Mouse (Mus musculus): ENCODE results near the gene AC131692.1. TPM values are rescaled to one million over a fixed set of nuclear protein-coding genes. Genes with fewer than 3 reads are reported as not detected.

The AC131692.1 gene
- total and polyA plus RNA-seq, 3 experiments: 0.39 to 2.9 TPM; not detected in 1

DNA sequence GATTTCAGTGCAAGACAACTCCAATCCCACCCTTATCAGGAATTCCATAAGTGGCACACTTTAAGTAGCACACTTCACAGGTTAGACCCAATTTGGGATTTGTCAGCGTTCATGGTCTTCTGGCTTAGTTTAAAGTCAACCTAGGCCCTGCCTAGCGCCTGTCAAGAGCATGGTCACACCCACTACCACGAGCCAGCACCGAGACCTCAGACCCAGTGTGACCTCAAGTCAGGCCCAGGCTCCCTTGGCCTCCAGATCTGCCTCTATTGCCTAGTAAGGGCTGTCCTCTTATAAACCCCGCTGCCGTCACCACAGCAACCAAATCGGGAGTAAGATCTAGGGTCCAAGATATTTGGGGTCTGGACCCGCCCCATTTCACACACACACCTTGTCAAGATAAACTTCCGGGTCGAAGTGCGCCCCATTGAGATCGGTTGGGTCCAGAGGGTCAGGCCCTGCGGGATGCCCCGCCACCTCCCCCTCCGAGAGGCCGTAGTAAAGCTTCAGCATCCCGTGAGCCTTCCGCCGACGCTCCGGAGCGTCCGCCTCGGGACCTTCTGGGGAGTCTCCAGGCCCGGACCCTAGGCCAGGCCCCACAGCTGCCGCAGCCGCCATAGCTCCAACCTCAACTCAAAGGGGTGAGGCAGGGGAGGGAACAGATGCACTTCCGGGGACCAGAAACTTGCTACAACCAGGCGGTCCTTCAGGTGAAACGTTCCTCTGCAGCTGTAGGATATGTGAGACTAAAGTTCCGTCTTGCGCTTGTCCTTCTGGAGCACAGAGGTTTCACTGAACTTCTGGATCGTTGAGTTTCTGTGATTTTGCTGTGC is 17.4 kb upstream of the AC131692.1 start, which contains the start of gene Vps51:
Gene Vps51 (minus strand): TSS at position 668 of the 830 bp plus-strand sequence.
- Histone ChIP-seq H3K27me3 (ENCODE audit: control insufficient read depth in 1 of 2, insufficient read depth in 2 of 2, low read length in 2 of 2) (no peaks in the 10 kb centered on the region), H3K4me3 (ENCODE audit: control insufficient read depth in 1 of 2, insufficient read depth in 1 of 2, low read depth in 2 of 2, low read length in 2 of 2) (peak within 1 kb of the TSS; percentile 79 to 89), H3K36me3 (ENCODE audit: control insufficient read depth in 1 of 2, insufficient read depth in 2 of 2, low read length in 2 of 2) (peaks cover 0 to 4% of the 10 kb centered on the region in 2 experiments; a peak in 1 of 4 replicates), H3K27ac (ENCODE audit: control insufficient read depth, low read depth, low read length) (peak within 1 kb of the TSS; percentile 72), H3K9ac (ENCODE audit: control insufficient read depth, low read depth, low read length, poor library complexity, severe bottlenecking) (peak within 1 kb of the TSS; percentile 88), H3K4me1 (ENCODE audit: control insufficient read depth in 1 of 2, insufficient read depth in 2 of 2, low read length in 2 of 2) (peaks cover 0 to 7% of the 10 kb centered on the region in 2 experiments; a peak in 2 of 4 replicates), H3K9me3 (replicated peaks; ENCODE audit: insufficient read depth, low read length) (no peaks in the 10 kb centered on the region), H3K79me2 (ENCODE audit: control insufficient read depth, insufficient read depth, low read length, poor library complexity) (peaks cover 12% of the 10 kb centered on the region)
- DNase-seq (ENCODE audit: low read depth, low spot score): peak; percentile 97
- TF ChIP-seq TCF12 (IDR thresholded peaks at IDR 0.05; ENCODE audit: low read depth, low read length): peak; percentile 78
- peak; percentile 12; the same call in 1 of the 2 replicates for TF ChIP-seq JUND (IDR thresholded peaks at IDR 0.05; ENCODE audit: low read depth, low read length)
- peak in 1 of 2 experiments; percentile 41; a peak in 1 of 4 replicates for TF ChIP-seq EP300 (IDR thresholded peaks at IDR 0.05; ENCODE audit: low read depth in 1 of 2, low read length in 2 of 2)
- peak; percentile 92 for TF ChIP-seq MAZ (IDR thresholded peaks at IDR 0.05; ENCODE audit: low read depth, low read length)
- peak; percentile 89 for TF ChIP-seq TBP (IDR thresholded peaks at IDR 0.05; ENCODE audit: low read depth, low read length)
- TF ChIP-seq ELF1 (IDR thresholded peaks at IDR 0.05; ENCODE audit: low read depth, low read length): peak; percentile 89
- TF ChIP-seq POLR2AphosphoS2 (IDR thresholded peaks at IDR 0.05; ENCODE audit: low read length): peak; percentile 70; the same call in 1 of the 2 replicates
- no peak for TF ChIP-seq CHD1 (IDR thresholded peaks at IDR 0.05; ENCODE audit: low read depth, low read length)
- TF ChIP-seq ZNF384 (IDR thresholded peaks at IDR 0.05; ENCODE audit: low read depth, low read length): peak; percentile 60; the same call in 1 of the 2 replicates
- peak; percentile 62 to 76; a peak in 3 of 4 replicates for TF ChIP-seq POLR2A (IDR thresholded peaks at IDR 0.05; ENCODE audit: control insufficient read depth in 1 of 2, insufficient read depth in 1 of 2, low read depth in 1 of 2, low read length in 2 of 2, poor library complexity in 1 of 2)
- TF ChIP-seq GATA1 (IDR thresholded peaks at IDR 0.05; ENCODE audit: low read depth, low read length): peak; percentile 17; the same call in 1 of the 2 replicates
- peak; percentile 81 for TF ChIP-seq MYC (IDR thresholded peaks at IDR 0.05; ENCODE audit: low read depth, low read length)
- TF ChIP-seq MYB (IDR thresholded peaks at IDR 0.05; ENCODE audit: low read depth, low read length): no peak
- peak; percentile 50; the same call in 1 of the 2 replicates for TF ChIP-seq CHD2 (IDR thresholded peaks at IDR 0.05; ENCODE audit: low read length)
- TF ChIP-seq ZMIZ1 (IDR thresholded peaks at IDR 0.05; ENCODE audit: low read depth, low read length): peak; percentile 23; the same call in 1 of the 2 replicates
- no peak for TF ChIP-seq ZKSCAN1 (IDR thresholded peaks at IDR 0.05; ENCODE audit: low read depth, low read length)
- no peak for TF ChIP-seq POLR2AphosphoS5 (IDR thresholded peaks at IDR 0.05; ENCODE audit: borderline replicate concordance, low read depth, low read length)
- TF ChIP-seq HCFC1 (IDR thresholded peaks at IDR 0.05; ENCODE audit: low read depth, low read length): peak; percentile 93
- TF ChIP-seq RCOR1 (IDR thresholded peaks at IDR 0.05; ENCODE audit: low read depth, low read length): peak; percentile 52; the same call in 1 of the 2 replicates
- peak; percentile 33; the same call in 1 of the 2 replicates for TF ChIP-seq USF1 (IDR thresholded peaks at IDR 0.05; ENCODE audit: low read depth, low read length)
- 0 out of 2 replicates have a peak, but pooled peaks have one; percentile 2 for TF ChIP-seq ZC3H11A (IDR thresholded peaks at IDR 0.05; ENCODE audit: low read depth, low read length)
- peak; percentile 67; the same call in 1 of the 2 replicates for TF ChIP-seq E2F4 (IDR thresholded peaks at IDR 0.05; ENCODE audit: borderline replicate concordance, low read depth, low read length)
- TF ChIP-seq CTCF (IDR thresholded peaks at IDR 0.05 in 2 of 3, conservative IDR thresholded peaks at IDR 0.05 in 1 of 3; ENCODE audit: control insufficient read depth in 1 of 3, insufficient read depth in 1 of 3, low read depth in 2 of 3, low read length in 3 of 3, poor library complexity in 1 of 3, severe bottlenecking in 1 of 3): no peak; a peak in 1 of 6 replicates
- TF ChIP-seq MXI1 (IDR thresholded peaks at IDR 0.05; ENCODE audit: low read depth, low read length): peak; percentile 94
- peak; percentile 68 for TF ChIP-seq ETS1 (IDR thresholded peaks at IDR 0.05; ENCODE audit: low read depth, low read length)
- TF ChIP-seq SMC3 (IDR thresholded peaks at IDR 0.05; ENCODE audit: low read depth, low read length): no peak; the same call in 1 of the 2 replicates
- TF ChIP-seq MEF2A (IDR thresholded peaks at IDR 0.05; ENCODE audit: extremely low read depth, insufficient replicate concordance, low read depth, low read length, poor library complexity, severe bottlenecking): 0 out of 2 replicates have a peak, but pooled peaks have one; percentile 36
- no peak for TF ChIP-seq MAFK (IDR thresholded peaks at IDR 0.05; ENCODE audit: borderline replicate concordance, low read depth, low read length)
- TF ChIP-seq USF2 (IDR thresholded peaks at IDR 0.05; ENCODE audit: borderline replicate concordance in 1 of 2, insufficient read depth in 1 of 2, low read depth in 1 of 2, low read length in 2 of 2): no peak
- TF ChIP-seq BHLHE40 (IDR thresholded peaks at IDR 0.05; ENCODE audit: borderline replicate concordance, low read depth, low read length): no peak
- peak; percentile 67; the same call in 1 of the 2 replicates for TF ChIP-seq MAX (IDR thresholded peaks at IDR 0.05; ENCODE audit: low read length)
- TF ChIP-seq NELFE (IDR thresholded peaks at IDR 0.05; ENCODE audit: low read depth, low read length): peak; percentile 73
- no peak for TF ChIP-seq NRF1 (IDR thresholded peaks at IDR 0.05; ENCODE audit: insufficient read depth, low read depth, low read length, poor library complexity, severe bottlenecking)
- no peak for TF ChIP-seq RAD21 (IDR thresholded peaks at IDR 0.05; ENCODE audit: low read depth, low read length)
